Mouse (Mus musculus): Measurements from ENCODE around the gene Mtmr2. TPM values are rescaled to one million over a fixed set of nuclear protein-coding genes. Genes with fewer than 3 reads are reported as not detected.

Gene Mtmr2
- total RNA-seq, 2 experiments from 2014 or later, result 54.8 to 62.2 TPM

DNA sequence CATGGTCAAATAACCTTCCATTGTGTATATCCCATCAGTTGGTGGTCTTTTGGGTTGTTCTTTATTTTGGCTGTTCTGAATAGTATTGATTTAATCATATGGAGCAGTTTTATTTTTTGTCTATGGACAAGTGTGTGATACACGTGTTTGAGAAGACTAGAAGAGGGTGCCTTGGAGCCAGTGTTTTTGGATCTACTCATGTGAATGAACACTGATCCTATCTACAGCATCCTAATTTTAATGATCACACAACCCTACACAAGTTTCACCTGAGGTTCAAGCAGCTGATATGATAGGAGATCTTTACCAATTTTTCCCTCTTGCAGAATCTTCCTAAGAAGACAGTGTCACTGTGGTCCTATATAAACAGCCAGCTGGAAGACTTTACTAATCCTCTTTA lies 56.3 kb downstream of the Mtmr2 start:
- no peak for DNase-seq (ENCODE audit: extremely low spot score in 1 of 2, low spot score in 1 of 2)

- no peak for DNase-seq (ENCODE audit: extremely low spot score in 1 of 2, low spot score in 1 of 2)
These were observed 58.6 kb downstream of the Mtmr2 start for GRCm38 (mm10) chr9:13806854-13807253.

DNA sequence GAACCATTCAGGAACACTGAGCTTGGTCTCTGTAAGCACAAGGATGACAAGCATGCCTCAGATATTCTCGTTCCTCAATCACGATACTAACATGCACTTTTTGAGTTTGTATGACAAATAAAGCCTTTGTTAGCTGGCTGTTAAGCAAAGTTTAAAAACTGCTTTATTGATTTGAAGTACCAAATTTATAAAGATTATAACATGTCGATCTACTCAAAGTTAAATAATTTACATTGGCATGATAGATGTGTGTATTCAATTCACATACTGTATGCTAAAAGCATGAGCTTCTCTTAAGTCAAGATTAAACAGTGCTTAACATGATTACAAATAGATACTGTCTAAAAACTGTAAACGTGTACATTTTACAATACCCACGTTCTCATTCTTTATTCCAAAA lies 59.4 kb downstream of the Mtmr2 start:
- DNase-seq (ENCODE audit: extremely low spot score in 1 of 2, low spot score in 1 of 2), result no peak

GRCm38 (mm10) chr9:13809937-13810336 lies 61.7 kb downstream of the Mtmr2 start:
- no peak for DNase-seq (ENCODE audit: extremely low spot score in 1 of 2, low spot score in 1 of 2)

- no peak for DNase-seq (ENCODE audit: extremely low spot score in 1 of 2, low spot score in 1 of 2)
These were observed 70.2 kb downstream of the Mtmr2 start for GRCm38 (mm10) chr9:13818369-13818768.

DNA sequence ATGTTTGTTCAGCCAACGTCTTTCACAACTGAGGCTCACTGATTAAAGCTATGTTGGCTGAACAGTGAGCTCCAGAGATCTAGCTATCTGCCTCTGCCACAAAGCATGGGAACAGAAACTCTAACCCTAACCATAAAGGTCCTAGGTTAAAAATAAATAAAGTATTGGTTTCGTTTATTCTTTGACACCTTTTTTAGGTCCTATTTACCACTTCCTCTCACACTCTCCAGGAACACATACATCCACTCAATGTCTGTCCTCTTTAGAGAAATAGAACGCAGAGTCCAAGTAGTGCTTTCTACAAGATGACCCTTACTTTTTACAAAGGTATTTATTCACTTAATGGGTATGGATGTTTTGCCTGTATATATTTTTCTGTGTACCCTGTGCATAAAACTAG lies 72.6 kb downstream of the Mtmr2 start:
- no peak for DNase-seq (ENCODE audit: extremely low spot score in 1 of 2, low spot score in 1 of 2)

GRCm38 (mm10) chr9:13825896-13826295 lies 77.7 kb downstream of the Mtmr2 start:
- DNase-seq (ENCODE audit: extremely low spot score in 1 of 2, low spot score in 1 of 2), result no peak

- DNase-seq (ENCODE audit: extremely low spot score in 1 of 2, low spot score in 1 of 2), result no peak
These were observed 78.2 kb downstream of the Mtmr2 start for GRCm38 (mm10) chr9:13826391-13826805.

DNA sequence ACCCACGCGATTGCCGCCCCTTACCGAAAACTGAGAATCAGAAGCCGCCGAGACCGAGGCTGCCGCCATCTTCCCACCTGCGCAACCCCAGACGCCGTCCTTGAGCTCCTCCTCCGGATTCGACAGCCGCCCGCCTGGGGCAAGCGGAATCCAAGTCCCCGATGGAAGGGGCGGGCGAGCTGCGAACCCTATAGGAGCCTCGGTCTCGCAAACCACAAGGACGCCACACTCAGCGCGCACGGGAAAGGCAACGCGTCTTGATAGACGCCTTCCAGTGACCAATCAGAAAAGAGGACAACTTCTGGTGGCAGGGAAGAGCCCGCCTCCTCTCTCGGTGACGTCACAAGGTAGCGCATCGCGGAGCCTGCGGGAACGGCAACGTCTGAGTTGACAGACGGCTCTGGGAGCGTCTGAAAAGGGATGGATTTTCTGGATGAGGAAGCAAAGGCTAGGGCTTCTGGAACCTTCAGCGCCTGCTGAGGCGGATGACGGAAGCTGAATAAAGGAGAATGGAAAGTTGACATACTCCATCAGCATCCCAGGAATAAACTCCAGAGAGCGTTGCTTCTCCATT lies 78.7 kb downstream of the Mtmr2 start, which contains the start of gene Cep57:
Gene Cep57, minus strand, starts transcription at position 276 of the 574 bp plus-strand sequence.
- DNase-seq (ENCODE audit: extremely low spot score in 1 of 2, low spot score in 1 of 2), result peak; percentile 80 to 91

GRCm38 (mm10) chr9:13827406-13828086 lies 79.3 kb downstream of the Mtmr2 start, which contains the start of gene Fam76b:
Fam76b (plus strand) TSS chr9:13827716.
- peak; percentile 92 for DNase-seq (ENCODE audit: extremely low spot score in 1 of 2, low spot score in 1 of 2)

DNA sequence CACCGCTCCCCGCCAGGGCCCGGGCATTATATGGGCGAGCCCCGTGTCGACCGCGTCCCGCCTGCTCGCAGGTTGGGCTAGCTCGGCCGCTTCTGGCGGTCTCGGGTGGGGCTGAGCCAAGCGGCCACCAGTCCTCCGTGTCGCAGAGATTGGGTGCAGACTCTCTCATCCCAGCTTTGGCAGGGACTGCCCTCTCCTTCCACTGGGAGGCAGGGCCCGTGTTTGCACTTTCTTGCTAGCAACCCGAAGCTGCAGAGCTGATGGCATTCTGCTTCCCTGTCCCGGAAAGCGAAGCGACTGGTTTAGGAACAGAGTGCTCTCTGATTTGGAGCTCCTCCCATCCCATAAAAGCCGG lies 79.9 kb downstream of the Mtmr2 start:
- DNase-seq (ENCODE audit: extremely low spot score in 1 of 2, low spot score in 1 of 2), result no peak

GRCm38 (mm10) chr9:13835256-13835655 lies 87.0 kb downstream of the Mtmr2 start:
- DNase-seq (ENCODE audit: extremely low spot score in 1 of 2, low spot score in 1 of 2), result no peak

- DNase-seq (ENCODE audit: extremely low spot score in 1 of 2, low spot score in 1 of 2), result no peak
These were observed 88.5 kb downstream of the Mtmr2 start for GRCm38 (mm10) chr9:13836726-13837125.

- DNase-seq (ENCODE audit: extremely low spot score in 1 of 2, low spot score in 1 of 2), result no peak
These were observed 99.4 kb downstream of the Mtmr2 start for GRCm38 (mm10) chr9:13847591-13847990.

GRCm38 (mm10) chr9:13848481-13849480 lies 100.6 kb downstream of the Mtmr2 start:
- DNase-seq (ENCODE audit: extremely low spot score in 1 of 2, low spot score in 1 of 2), result no peak

GRCm38 (mm10) chr9:13853876-13854275 lies 105.7 kb downstream of the Mtmr2 start:
- no peak for DNase-seq (ENCODE audit: extremely low spot score in 1 of 2, low spot score in 1 of 2)

Other genes with a start within 250 kb of the Mtmr2 start
- 10 to 100 TPM; 15.6 to 21.2 TPM for gene Cep57, start 78.7 kb downstream of the Mtmr2 start, total RNA-seq (2021)
- 10 to 100 TPM; 15.7 to 21.8 TPM for gene Fam76b, start 79.3 kb downstream of the Mtmr2 start, total RNA-seq (2021)